Mouse (Mus musculus): ENCODE measurements at regions not wholly inside any gene's neighbourhood (a gene's known extent, or its start where the extent isn't known, plus 50 kb on each side); places are given as distances from the start of the nearest gene placed in this dataset.

DNA sequence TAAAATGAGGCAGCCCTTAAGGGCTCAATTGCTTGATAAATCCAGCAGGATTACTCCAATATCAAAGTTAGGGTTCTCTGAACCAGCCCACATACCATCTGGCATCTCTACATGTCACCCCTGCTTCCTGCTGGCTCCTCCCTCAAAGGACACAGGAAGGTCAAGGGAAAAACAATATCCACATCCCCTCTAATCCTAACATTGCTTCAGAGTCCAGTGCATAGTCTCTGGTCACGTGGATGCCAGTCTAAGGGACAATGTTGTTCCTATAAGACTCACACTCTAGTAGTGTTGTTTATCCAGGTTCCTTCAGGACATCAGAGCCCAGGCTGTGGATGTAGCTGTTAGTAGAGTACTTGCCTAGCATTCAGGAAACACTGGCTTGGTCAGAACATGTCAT lies 124.9 kb upstream of the Foxa2 start:
- Histone ChIP-seq H3K4me2 (no peak overlapping the region), H3K9me3 (ENCODE audit: low read depth, low read length) (no peaks in the 10 kb centered on the region), H3K9ac (no peak overlapping the region), H3K27ac (ENCODE audit: low read depth) (peak overlapping the region; percentile 9; the same call in 1 of the 2 replicates), H3K36me3 (ENCODE audit: insufficient read depth) (no peaks in the 10 kb centered on the region), H3K4me1 (ENCODE audit: insufficient read depth) (0 out of 2 replicates have a peak, but pooled peaks cover 4% of the 10 kb centered on the region), H3K4me3 (ENCODE audit: low read depth, low read length) (no peak overlapping the region), H3K27me3 (ENCODE audit: insufficient read depth, low read length) (no peaks in the 10 kb centered on the region)
- 47% methylated on average over 1 of the region's 1 CpGs for WGBS
- DNase-seq: peak; percentile 24
- ATAC-seq (ENCODE audit: insufficient read depth): peak; percentile 68; the same call in 1 of the 2 replicates
- no peak for TF ChIP-seq CTCF (IDR thresholded peaks at IDR 0.05; ENCODE audit: low read depth)

DNA sequence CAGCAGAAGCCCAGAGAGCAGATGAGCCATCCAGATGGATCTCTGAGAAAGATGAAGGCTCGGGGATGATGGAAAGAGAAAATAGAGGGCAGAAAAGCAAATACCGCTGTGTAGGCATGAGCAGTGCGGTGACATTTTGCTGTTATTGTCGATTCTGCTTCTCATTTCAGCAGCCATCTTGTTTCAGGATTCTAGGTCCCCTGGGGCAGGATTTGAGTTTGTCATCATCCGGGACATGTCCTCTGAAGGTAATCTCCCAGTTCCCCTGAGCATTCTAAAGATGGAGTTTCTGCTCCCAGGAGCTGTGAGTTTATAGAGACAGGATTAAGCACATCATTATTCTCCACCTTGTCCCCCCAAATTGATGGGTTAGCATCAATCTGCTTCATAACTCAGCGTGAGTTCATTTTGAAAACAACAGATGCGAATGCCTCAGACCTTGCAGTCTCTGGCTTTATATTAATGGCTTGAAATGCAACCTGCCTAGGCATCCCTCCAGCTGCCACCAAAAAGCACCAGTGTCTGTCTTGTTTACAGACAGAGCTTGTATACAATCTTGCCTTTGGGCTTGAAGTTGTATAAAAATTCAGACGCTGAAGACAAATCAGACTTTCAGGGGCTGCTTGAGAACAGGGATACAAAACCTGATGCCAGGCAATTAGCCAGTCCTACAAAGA lies 128.6 kb upstream of the Foxa2 start:
- no peaks in the 10 kb centered on the region for H3K36me3 ChIP-seq (ENCODE audit: insufficient read depth)
- 0 out of 2 replicates have a peak, but pooled peaks cover 4% of the 10 kb centered on the region for H3K4me1 ChIP-seq (ENCODE audit: insufficient read depth)
- no peaks in the 10 kb centered on the region for H3K27me3 ChIP-seq (ENCODE audit: insufficient read depth, low read length)
- DNase-seq: no peak
- no peak for TF ChIP-seq CTCF (IDR thresholded peaks at IDR 0.05; ENCODE audit: low read depth)
- no peak overlapping the region for H3K27ac ChIP-seq (ENCODE audit: low read depth)
- no peak overlapping the region for H3K4me2 ChIP-seq
- no peak for ATAC-seq (ENCODE audit: insufficient read depth)
- no peaks in the 10 kb centered on the region for H3K9me3 ChIP-seq (ENCODE audit: low read depth, low read length)
- 73% methylated on average over 8 of the region's 8 CpGs for WGBS
- no peak overlapping the region for H3K4me3 ChIP-seq (ENCODE audit: low read depth, low read length)
- no peak overlapping the region for H3K9ac ChIP-seq

DNA sequence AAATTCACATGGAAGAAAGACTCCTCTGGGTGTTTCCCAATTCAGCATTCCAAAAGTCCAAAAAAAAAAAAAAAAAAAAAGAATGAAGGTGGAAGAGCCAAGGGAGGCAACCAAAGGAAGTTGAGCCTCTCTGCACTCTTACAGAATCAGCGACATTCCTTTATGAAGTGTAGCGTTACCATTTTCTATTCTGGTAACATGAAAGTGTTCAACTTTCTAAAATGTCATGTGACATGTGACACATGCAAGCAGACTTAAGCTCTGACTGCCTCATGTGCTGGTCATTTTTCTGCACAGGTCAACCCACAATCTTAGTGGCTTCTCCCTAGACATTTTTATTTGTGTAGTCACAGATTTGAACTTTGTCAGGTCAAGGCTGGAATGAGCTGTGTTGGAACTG lies 133.5 kb upstream of the Foxa2 start:
- H3K27me3 ChIP-seq (ENCODE audit: insufficient read depth, low read length): no peaks in the 10 kb centered on the region
- H3K4me1 ChIP-seq (ENCODE audit: insufficient read depth): 0 out of 2 replicates have a peak, but pooled peaks cover 3% of the 10 kb centered on the region
- H3K36me3 ChIP-seq (ENCODE audit: insufficient read depth): no peaks in the 10 kb centered on the region
- H3K4me2 ChIP-seq: no peak overlapping the region
- TF ChIP-seq CTCF (IDR thresholded peaks at IDR 0.05; ENCODE audit: low read depth): no peak
- H3K4me3 ChIP-seq (ENCODE audit: low read depth, low read length): no peak overlapping the region
- no peak overlapping the region for H3K27ac ChIP-seq (ENCODE audit: low read depth)
- DNase-seq (no peak), ATAC-seq (ENCODE audit: insufficient read depth) (no peak)
- 56% methylated on average over 2 of the region's 2 CpGs for WGBS
- H3K9ac ChIP-seq: no peak overlapping the region
- no peaks in the 10 kb centered on the region for H3K9me3 ChIP-seq (ENCODE audit: low read depth, low read length)

DNA sequence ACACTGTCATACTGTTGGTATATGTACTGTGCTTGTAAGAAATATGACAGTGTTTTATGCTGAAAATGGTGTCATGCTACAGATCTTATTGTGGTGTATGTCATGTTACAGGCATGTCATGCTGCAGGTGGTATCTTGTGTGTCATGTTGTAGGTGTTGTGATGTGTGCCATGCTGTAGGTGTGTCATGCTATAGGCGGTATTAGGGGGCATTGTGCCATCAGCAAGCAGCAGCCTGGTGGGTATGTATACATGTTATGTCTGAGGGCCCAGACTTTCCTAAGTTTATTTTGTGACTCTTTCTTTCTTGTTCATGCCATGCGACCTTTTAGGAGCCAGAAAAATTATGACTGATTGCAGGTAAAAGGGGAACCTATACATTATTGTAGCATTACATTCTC lies 134.7 kb upstream of the Foxa2 start:
- Histone ChIP-seq H3K4me2 (no peak overlapping the region), H3K9me3 (ENCODE audit: low read depth, low read length) (no peaks in the 10 kb centered on the region), H3K9ac (no peak overlapping the region), H3K4me1 (ENCODE audit: insufficient read depth) (peaks cover 7% of the 10 kb centered on the region; the same call in 1 of the 2 replicates), H3K27me3 (ENCODE audit: insufficient read depth, low read length) (no peaks in the 10 kb centered on the region), H3K4me3 (ENCODE audit: low read depth, low read length) (no peak overlapping the region), H3K27ac (ENCODE audit: low read depth) (no peak overlapping the region), H3K36me3 (ENCODE audit: insufficient read depth) (no peaks in the 10 kb centered on the region)
- DNase-seq (no peak), ATAC-seq (ENCODE audit: insufficient read depth) (no peak)
- 84% methylated on average over 2 of the region's 2 CpGs for WGBS
- TF ChIP-seq CTCF (IDR thresholded peaks at IDR 0.05; ENCODE audit: low read depth): no peak

DNA sequence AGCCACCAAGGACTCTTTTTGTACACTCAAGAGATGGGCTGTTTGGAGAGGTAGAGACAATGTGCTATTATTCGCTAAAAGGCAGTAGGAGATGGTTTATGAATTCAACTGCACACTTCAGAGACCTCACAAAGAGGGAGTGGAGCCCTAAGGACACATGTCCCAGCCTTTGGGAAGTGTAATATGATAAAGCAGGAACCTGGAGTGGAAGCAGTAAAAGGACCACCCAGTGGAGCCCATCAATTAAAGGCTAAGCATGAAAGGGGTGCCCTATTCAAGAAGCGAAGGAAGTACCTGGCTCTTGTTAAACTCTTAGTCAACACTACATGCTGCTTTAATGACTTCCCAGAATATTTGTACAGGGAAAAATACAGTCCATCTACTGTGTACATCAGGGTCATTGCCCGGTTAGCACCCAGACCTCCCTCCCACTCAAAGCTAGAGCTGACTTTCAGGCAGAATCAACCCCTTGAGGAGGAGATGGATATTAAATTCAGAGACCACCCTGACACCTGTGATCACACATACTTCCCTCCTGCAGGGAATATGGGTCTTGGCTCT lies 135.8 kb upstream of the Foxa2 start:
- peak; percentile 74 for ATAC-seq (ENCODE audit: insufficient read depth)

DNA sequence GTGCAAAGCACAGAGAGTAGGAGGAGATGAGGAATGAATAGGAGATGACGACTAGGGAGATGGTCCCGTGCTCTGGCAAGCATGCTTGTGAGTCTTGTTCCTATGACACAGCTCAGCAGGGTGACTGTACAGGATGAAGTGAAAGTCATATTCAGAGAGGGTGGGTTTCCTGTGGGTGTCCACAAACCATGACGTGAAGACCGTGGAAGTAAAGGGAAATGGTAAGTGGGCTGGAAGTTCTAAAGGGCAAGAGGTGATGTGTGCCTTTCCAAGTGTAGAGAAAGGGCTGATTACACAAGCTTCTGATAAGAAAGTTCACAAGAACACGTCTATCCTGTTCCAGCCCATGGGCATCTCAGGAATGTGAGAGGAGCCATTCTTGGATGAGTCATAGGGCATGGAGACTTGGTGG lies 138.0 kb upstream of the Foxa2 start:
- H3K4me3 ChIP-seq (ENCODE audit: low read depth, low read length): no peak overlapping the region
- WGBS: 49% methylated on average over 5 of the region's 5 CpGs
- no peaks in the 10 kb centered on the region for H3K9me3 ChIP-seq (ENCODE audit: low read depth, low read length)
- no peaks in the 10 kb centered on the region for H3K27me3 ChIP-seq (ENCODE audit: insufficient read depth, low read length)
- peaks cover 8% of the 10 kb centered on the region; the same call in 1 of the 2 replicates for H3K4me1 ChIP-seq (ENCODE audit: insufficient read depth)
- ATAC-seq (ENCODE audit: insufficient read depth) (peak; percentile 65), DNase-seq (peak; percentile 60)
- no peak overlapping the region for H3K9ac ChIP-seq
- TF ChIP-seq CTCF (IDR thresholded peaks at IDR 0.05; ENCODE audit: low read depth): no peak
- H3K36me3 ChIP-seq (ENCODE audit: insufficient read depth): no peaks in the 10 kb centered on the region
- H3K4me2 ChIP-seq: no peak overlapping the region
- no peak overlapping the region for H3K27ac ChIP-seq (ENCODE audit: low read depth)

More for the DNA sequence above, 135.8 kb upstream of the Foxa2 start:
- 52% methylated on average over 3 of the region's 3 CpGs for WGBS
- H3K27me3 ChIP-seq (ENCODE audit: insufficient read depth, low read length): no peaks in the 10 kb centered on the region
- no peaks in the 10 kb centered on the region for H3K9me3 ChIP-seq (ENCODE audit: low read depth, low read length)
- no peak for TF ChIP-seq CTCF (IDR thresholded peaks at IDR 0.05; ENCODE audit: low read depth)
- H3K4me1 ChIP-seq (ENCODE audit: insufficient read depth): peaks cover 8% of the 10 kb centered on the region; the same call in 1 of the 2 replicates
- no peaks in the 10 kb centered on the region for H3K36me3 ChIP-seq (ENCODE audit: insufficient read depth)
- H3K4me2 ChIP-seq: no peak overlapping the region
- no peak overlapping the region for H3K4me3 ChIP-seq (ENCODE audit: low read depth, low read length)
- no peak overlapping the region for H3K9ac ChIP-seq
- peak; percentile 53 for DNase-seq
- no peak overlapping the region for H3K27ac ChIP-seq (ENCODE audit: low read depth)

DNA sequence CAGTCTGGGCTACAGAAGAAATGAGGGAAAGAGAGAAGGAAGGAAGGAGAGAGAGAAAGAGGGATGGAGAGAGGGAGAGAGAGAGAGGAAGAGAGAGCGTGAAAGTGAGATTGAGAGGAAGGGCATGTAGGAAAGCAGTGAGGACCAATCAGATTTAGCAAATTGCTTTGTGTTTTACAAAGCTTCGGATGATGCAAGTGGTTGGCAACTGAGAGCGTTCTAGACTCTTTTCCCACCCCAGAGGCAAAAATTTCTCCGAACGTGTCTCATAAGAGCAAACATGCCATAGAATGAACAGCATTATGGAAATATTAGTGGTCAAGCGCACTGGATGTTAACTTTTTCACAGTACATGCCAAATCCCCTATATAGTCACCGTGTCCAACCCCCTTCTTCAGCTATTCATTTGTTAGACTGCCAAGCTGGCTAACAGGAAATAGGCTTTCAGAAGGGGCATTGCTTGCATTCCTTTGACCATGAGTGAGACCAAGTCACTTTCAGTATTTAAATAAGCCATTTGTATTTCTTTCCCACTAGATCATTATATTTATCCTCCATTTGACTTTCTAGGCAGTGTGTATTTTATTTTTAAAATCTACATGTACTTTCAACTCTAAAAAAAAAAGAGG lies 139.7 kb upstream of the Foxa2 start:
- Histone ChIP-seq H3K9me3 (ENCODE audit: low read depth, low read length) (no peaks in the 10 kb centered on the region), H3K4me2 (no peak overlapping the region), H3K4me1 (ENCODE audit: insufficient read depth) (peaks cover 8% of the 10 kb centered on the region; the same call in 1 of the 2 replicates), H3K36me3 (ENCODE audit: insufficient read depth) (no peaks in the 10 kb centered on the region), H3K9ac (no peak overlapping the region), H3K4me3 (ENCODE audit: low read depth, low read length) (no peak overlapping the region), H3K27ac (ENCODE audit: low read depth) (0 out of 2 replicates have a peak overlapping the region, but pooled peaks have one; percentile 9), H3K27me3 (ENCODE audit: insufficient read depth, low read length) (no peaks in the 10 kb centered on the region)
- no peak for TF ChIP-seq CTCF (IDR thresholded peaks at IDR 0.05; ENCODE audit: low read depth)
- WGBS: 57% methylated on average over 7 of the region's 7 CpGs
- ATAC-seq (ENCODE audit: insufficient read depth): no peak
- peak; percentile 60 for DNase-seq

Data from lung, embryonic 14.5 days (tissue).